Mouse (Mus musculus): ENCODE data around the gene Pkd1l1. TPM values are rescaled to one million over a fixed set of nuclear protein-coding genes. Genes with fewer than 3 reads are reported as not detected.
A peak's percentile ranks its signal among the peaks of the same experiment; 100 is the strongest.

The Pkd1l1 gene
- polyA plus RNA-seq, 1 experiment from 2014 or later = 0.08 TPM

DNA sequence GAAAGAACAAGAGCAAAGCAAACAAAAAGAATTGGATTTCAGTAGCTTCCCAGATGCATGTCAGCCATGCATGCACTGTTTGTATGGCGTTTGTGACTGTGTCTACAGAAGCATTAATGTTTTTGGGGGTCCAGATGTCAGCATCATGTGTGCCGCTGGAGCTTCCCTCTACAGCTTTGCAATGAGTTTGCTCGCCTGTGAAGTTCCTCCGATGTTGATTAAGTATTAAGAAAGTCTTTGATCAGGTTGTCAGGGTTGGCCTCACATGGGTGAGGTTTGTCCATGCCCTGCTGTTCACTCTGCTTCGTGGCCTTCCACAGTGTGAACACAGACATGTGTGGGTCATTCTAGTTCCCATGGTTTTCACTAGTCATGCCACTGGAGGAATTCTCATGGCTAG lies 183.9 kb downstream of the Pkd1l1 start:
- no peak overlapping the region for H3K9ac ChIP-seq
- WGBS = 61% methylated on average over 5 of the region's 5 CpGs
- no peak overlapping the region for H3K4me3 ChIP-seq (ENCODE audit: low read depth, low read length)
- H3K4me1 ChIP-seq (ENCODE audit: insufficient read depth) = peaks cover 13% of the 10 kb centered on the region; the same call in 1 of the 2 replicates
- no peaks in the 10 kb centered on the region for H3K27me3 ChIP-seq (ENCODE audit: insufficient read depth, low read length)
- H3K27ac ChIP-seq (ENCODE audit: low read depth) = peak overlapping the region; percentile 52
- H3K36me3 ChIP-seq (ENCODE audit: insufficient read depth) = no peaks in the 10 kb centered on the region
- H3K9me3 ChIP-seq (ENCODE audit: low read depth, low read length) = no peaks in the 10 kb centered on the region
- TF ChIP-seq CTCF (IDR thresholded peaks at IDR 0.05; ENCODE audit: low read depth) = no peak
- no peak for DNase-seq
- H3K4me2 ChIP-seq = no peak overlapping the region
- ATAC-seq (ENCODE audit: insufficient read depth) = no peak

DNA sequence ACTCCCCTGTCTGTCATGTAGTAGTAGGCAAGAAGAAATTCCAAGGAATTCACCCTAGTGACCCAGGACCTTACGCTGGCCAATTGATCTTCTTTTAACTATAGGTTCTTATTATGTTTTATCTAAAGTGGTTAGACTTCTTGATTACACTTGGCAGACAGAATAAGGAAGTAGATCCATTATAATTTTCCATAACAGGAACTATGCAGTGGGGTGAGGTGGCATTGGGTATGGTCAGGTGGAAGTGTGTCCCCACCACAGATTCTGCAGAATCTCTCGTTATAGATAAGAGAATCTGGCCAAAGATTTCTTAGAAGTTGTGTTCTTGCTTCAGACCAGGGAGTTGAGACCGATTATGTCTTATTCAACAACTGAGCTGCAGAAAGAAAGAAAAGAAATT lies 185.5 kb downstream of the Pkd1l1 start:
- Histone ChIP-seq H3K4me1 (ENCODE audit: insufficient read depth) (peaks cover 13% of the 10 kb centered on the region; the same call in 1 of the 2 replicates), H3K9me3 (ENCODE audit: low read depth, low read length) (no peaks in the 10 kb centered on the region), H3K27me3 (ENCODE audit: insufficient read depth, low read length) (no peaks in the 10 kb centered on the region), H3K4me2 (no peak overlapping the region), H3K4me3 (ENCODE audit: low read depth, low read length) (no peak overlapping the region), H3K27ac (ENCODE audit: low read depth) (no peak overlapping the region), H3K36me3 (ENCODE audit: insufficient read depth) (no peaks in the 10 kb centered on the region), H3K9ac (no peak overlapping the region)
- DNase-seq (no peak), ATAC-seq (ENCODE audit: insufficient read depth) (no peak)
- no peak for TF ChIP-seq CTCF (IDR thresholded peaks at IDR 0.05; ENCODE audit: low read depth)
- 67% methylated on average over 3 of the region's 3 CpGs for WGBS

DNA sequence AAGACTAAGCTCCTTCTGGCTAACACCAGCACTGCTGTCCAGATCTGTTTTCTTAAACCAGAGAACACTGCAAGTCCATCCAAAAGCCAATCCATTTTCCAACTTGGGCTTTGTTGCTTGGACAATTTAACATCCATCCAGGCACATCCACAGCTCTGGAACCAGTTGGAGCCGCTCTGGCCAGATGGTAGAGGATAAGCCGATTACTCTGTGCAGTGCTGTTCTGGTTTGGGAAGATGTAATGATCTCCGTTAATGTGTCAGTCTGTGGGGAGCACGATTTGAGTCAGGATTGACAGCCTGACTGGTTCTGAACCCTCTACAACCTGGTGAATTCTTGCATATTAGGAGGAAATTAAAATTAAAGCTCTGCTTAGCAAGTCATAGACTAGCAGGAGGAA lies 188.7 kb downstream of the Pkd1l1 start:
- peaks cover 7% of the 10 kb centered on the region for H3K4me1 ChIP-seq (ENCODE audit: insufficient read depth)
- H3K4me3 ChIP-seq (ENCODE audit: low read depth, low read length) = no peak overlapping the region
- H3K27ac ChIP-seq (ENCODE audit: low read depth) = no peak overlapping the region
- DNase-seq = no peak
- H3K9me3 ChIP-seq (ENCODE audit: low read depth, low read length) = no peaks in the 10 kb centered on the region
- H3K9ac ChIP-seq = no peak overlapping the region
- no peaks in the 10 kb centered on the region for H3K27me3 ChIP-seq (ENCODE audit: insufficient read depth, low read length)
- no peak for ATAC-seq (ENCODE audit: insufficient read depth)
- WGBS = 76% methylated on average over 4 of the region's 4 CpGs
- H3K4me2 ChIP-seq = no peak overlapping the region
- H3K36me3 ChIP-seq (ENCODE audit: insufficient read depth) = no peaks in the 10 kb centered on the region
- TF ChIP-seq CTCF (IDR thresholded peaks at IDR 0.05; ENCODE audit: low read depth) = no peak

- DNase-seq (no peak), ATAC-seq (ENCODE audit: insufficient read depth) (no peak)
- no peak overlapping the region for H3K4me2 ChIP-seq
- peaks cover 2% of the 10 kb centered on the region; the same call in 1 of the 2 replicates for H3K4me1 ChIP-seq (ENCODE audit: insufficient read depth)
- TF ChIP-seq CTCF (IDR thresholded peaks at IDR 0.05; ENCODE audit: low read depth) = no peak
- no peak overlapping the region for H3K9ac ChIP-seq
- H3K27me3 ChIP-seq (ENCODE audit: insufficient read depth, low read length) = no peaks in the 10 kb centered on the region
- H3K9me3 ChIP-seq (ENCODE audit: low read depth, low read length) = no peaks in the 10 kb centered on the region
- 58% methylated on average over 3 of the region's 3 CpGs for WGBS
- H3K36me3 ChIP-seq (ENCODE audit: insufficient read depth) = no peaks in the 10 kb centered on the region
- H3K27ac ChIP-seq (ENCODE audit: low read depth) = peak overlapping the region; percentile 33; the same call in 1 of the 2 replicates
- H3K4me3 ChIP-seq (ENCODE audit: low read depth, low read length) = no peak overlapping the region
Measured at GRCm38 (mm10) chr11:8782141-8782465, 191.0 kb downstream of the Pkd1l1 start.

DNA sequence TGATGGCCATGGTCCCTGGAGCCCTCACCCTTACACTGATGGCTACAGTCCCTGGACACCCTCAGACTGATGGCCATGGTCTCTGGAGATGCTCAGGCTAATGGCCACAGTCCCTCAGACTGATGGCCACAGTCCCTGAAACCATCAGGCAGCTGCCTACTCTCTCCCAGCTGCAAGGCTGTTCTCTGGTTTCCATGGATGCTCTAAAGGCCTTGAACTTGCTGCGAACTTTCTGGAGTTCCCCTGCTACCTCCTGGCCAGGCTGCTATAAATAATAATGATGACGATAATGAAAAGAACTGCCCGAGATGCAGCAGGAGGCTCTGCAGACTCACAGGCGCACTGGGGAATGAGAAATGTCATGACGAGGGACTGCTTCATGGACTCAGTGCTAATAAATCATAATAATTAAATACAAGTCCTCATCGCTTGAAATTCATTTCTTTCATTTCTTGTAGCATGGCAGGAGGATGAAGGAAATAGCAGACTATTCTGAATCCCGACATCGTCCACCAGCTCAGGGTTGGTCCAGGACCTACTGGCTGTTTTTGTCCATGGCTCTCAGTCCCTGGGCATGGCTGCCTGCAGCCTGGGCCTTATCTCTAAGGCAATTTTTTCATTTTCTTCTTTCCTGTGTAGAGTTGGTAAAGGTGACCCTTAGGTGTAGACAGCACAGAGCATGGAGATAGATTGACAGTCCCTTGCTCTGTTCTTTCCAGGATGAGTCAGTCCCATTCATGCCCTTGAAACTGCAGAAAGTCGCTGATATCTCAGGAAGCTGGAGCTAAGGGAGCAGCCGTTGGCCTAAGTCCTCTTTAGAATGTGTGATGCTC lies 191.5 kb downstream of the Pkd1l1 start:
- no peak overlapping the region for H3K4me3 ChIP-seq (ENCODE audit: low read depth, low read length)
- peak overlapping the region; percentile 33; the same call in 1 of the 2 replicates for H3K27ac ChIP-seq (ENCODE audit: low read depth)
- H3K27me3 ChIP-seq (ENCODE audit: insufficient read depth, low read length) = no peaks in the 10 kb centered on the region
- 43% methylated on average over 10 of the region's 10 CpGs for WGBS
- no peaks in the 10 kb centered on the region for H3K36me3 ChIP-seq (ENCODE audit: insufficient read depth)
- TF ChIP-seq CTCF (IDR thresholded peaks at IDR 0.05; ENCODE audit: low read depth) = no peak
- H3K9me3 ChIP-seq (ENCODE audit: low read depth, low read length) = no peaks in the 10 kb centered on the region
- peaks cover 2% of the 10 kb centered on the region; the same call in 1 of the 2 replicates for H3K4me1 ChIP-seq (ENCODE audit: insufficient read depth)
- no peak overlapping the region for H3K4me2 ChIP-seq
- DNase-seq (peak; percentile 30), ATAC-seq (ENCODE audit: insufficient read depth) (peak; percentile 62)
- H3K9ac ChIP-seq = no peak overlapping the region

- H3K27me3 ChIP-seq (ENCODE audit: insufficient read depth, low read length) = no peaks in the 10 kb centered on the region
- TF ChIP-seq CTCF (IDR thresholded peaks at IDR 0.05; ENCODE audit: low read depth) = no peak
- ATAC-seq (ENCODE audit: insufficient read depth) = no peak
- H3K4me3 ChIP-seq (ENCODE audit: low read depth, low read length) = no peak overlapping the region
- whole genome bisulfite sequencing = 42% methylated on average over 3 of the region's 3 CpGs
- peak; percentile 27 for DNase-seq
- H3K27ac ChIP-seq (ENCODE audit: low read depth) = no peak overlapping the region
- H3K36me3 ChIP-seq (ENCODE audit: insufficient read depth) = no peaks in the 10 kb centered on the region
- no peak overlapping the region for H3K4me2 ChIP-seq
- peaks cover 2% of the 10 kb centered on the region; the same call in 1 of the 2 replicates for H3K4me1 ChIP-seq (ENCODE audit: insufficient read depth)
- H3K9ac ChIP-seq = no peak overlapping the region
- no peaks in the 10 kb centered on the region for H3K9me3 ChIP-seq (ENCODE audit: low read depth, low read length)
Measured at GRCm38 (mm10) chr11:8779427-8779826, 193.6 kb downstream of the Pkd1l1 start.

Other genes with a start within 250 kb of the Pkd1l1 start
- gene Hus1, start 37.9 kb upstream of the Pkd1l1 start, polyA plus RNA-seq (2014; fragmentation: Nextera tagmentation; extraction: Ambion mirVana) = 25.6 and 25.8 TPM in 2 replicates
- 0.38 and 0.74 TPM in 2 replicates for gene Gm11992, start 75.3 kb upstream of the Pkd1l1 start, polyA plus RNA-seq (2014; fragmentation: Nextera tagmentation; extraction: Ambion mirVana)
- not detected in 2 replicates for gene Sun3, start 75.7 kb upstream of the Pkd1l1 start, polyA plus RNA-seq (2014; fragmentation: Nextera tagmentation; extraction: Ambion mirVana)
- gene Upp1, start 144.8 kb upstream of the Pkd1l1 start, polyA plus RNA-seq (2014; fragmentation: Nextera tagmentation; extraction: Ambion mirVana) = 10.9 and 11.7 TPM in 2 replicates
- gene Abca13, start 218.7 kb upstream of the Pkd1l1 start, polyA plus RNA-seq (2014; fragmentation: Nextera tagmentation; extraction: Ambion mirVana) = 0.01 and 0.08 TPM in 2 replicates